ENCODE assay signal across 11 mouse cellular contexts in the genomic region with DNA sequence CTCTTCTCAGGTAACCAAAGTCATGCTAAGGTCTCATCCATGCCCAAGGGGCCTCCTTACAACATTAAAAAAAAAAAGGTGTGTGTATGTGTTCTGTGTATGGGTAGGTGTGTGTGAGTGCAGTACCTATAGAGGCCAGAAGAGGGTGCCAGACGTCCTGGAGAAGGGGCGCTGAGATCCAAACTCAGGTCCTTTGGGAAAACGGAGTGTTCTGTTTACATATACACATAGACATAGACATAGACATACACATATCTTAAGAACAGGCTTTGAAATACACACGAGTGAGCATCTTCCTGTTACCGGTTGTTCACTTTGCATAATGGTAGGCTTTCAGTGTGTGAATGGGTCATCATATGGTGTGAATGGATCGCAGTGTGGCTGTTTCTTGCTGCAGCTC. TPM values are rescaled to one million over a fixed set of nuclear protein-coding genes. Genes with fewer than 3 reads are reported as not detected.
DNase-seq lines count a peak whose midpoint lies in the region; ATAC-seq and TF ChIP-seq lines count a peak whose summit lies in the region.
"Had no signal": no experiment of that assay in that cellular context is flagged by ENCODE, and none has a peak within 500 bp of the region (broad histone marks: within the 10 kb centered on the region; RNA-seq: fewer than 3 reads in every experiment).

No protein-coding gene starts in this region.

- H3K27me3 ChIP-seq in cerebellum, adult 2 months (ENCODE audit: control insufficient read depth, insufficient read depth, low read length): no peaks in the 10 kb centered on the region
- no peaks in the 10 kb centered on the region for H3K27me3 ChIP-seq in liver, adult 2 months (ENCODE audit: control insufficient read depth, insufficient read depth, low read length)
- H3K27me3 ChIP-seq in liver, embryonic 12.5 days (replicated peaks): no peaks in the 10 kb centered on the region
- H3K27me3 ChIP-seq in splenic B cell, adult 2 months (ENCODE audit: control insufficient read depth, insufficient read depth, low read length, poor library complexity, severe bottlenecking): no peaks in the 10 kb centered on the region
- H3K27me3 ChIP-seq: neural tube, embryonic 12.5 days had no signal

- no peak overlapping the region for H3K27ac ChIP-seq in cerebellum, adult 2 months (ENCODE audit: insufficient read depth, low read length)
- no peak overlapping the region for H3K27ac ChIP-seq in liver, adult 2 months (replicated peaks; ENCODE audit: insufficient read depth, low read depth, low read length)
- H3K27ac ChIP-seq in liver, embryonic 12.5 days: no peak overlapping the region
- H3K27ac ChIP-seq: neural tube, embryonic 12.5 days had no signal

- no peak for TF ChIP-seq POLR2A in cerebellum, adult 2 months (IDR thresholded peaks at IDR 0.05; ENCODE audit: borderline replicate concordance, insufficient read depth, low read length)
- TF ChIP-seq POLR2A in liver, adult 2 months (IDR thresholded peaks at IDR 0.05; ENCODE audit: extremely low read depth, insufficient read depth, low read length): no peak

- 95% methylated on average over 6 of the region's 6 CpGs for WGBS in cerebellum, adult 2 months
- 94% methylated on average over 6 of the region's 6 CpGs for WGBS in liver, adult 2 months
- WGBS in liver, embryonic 12.5 days (ENCODE audit: insufficient replicate concordance): 89% methylated on average over 6 of the region's 6 CpGs

- no peak for ATAC-seq in liver, embryonic 12.5 days

- H3K9me3 ChIP-seq in liver, embryonic 12.5 days (replicated peaks): peaks cover 5% of the 10 kb centered on the region; the same call in 1 of the 2 replicates
- H3K9me3 ChIP-seq: neural tube, embryonic 12.5 days had no signal

- no peak overlapping the region for H3K4me3 ChIP-seq in cerebellum, adult 2 months (replicated peaks; ENCODE audit: insufficient read depth, low read depth, low read length)
- no peak overlapping the region for H3K4me3 ChIP-seq in liver, adult 2 months (ENCODE audit: insufficient read depth, low read depth, low read length)
- no peak overlapping the region for H3K4me3 ChIP-seq in liver, embryonic 12.5 days
- H3K4me3 ChIP-seq: neural tube, embryonic 12.5 days had no signal

- H3K9ac ChIP-seq in liver, adult 2 months (ENCODE audit: low read depth, low read length): no peak overlapping the region
- H3K9ac ChIP-seq in liver, embryonic 12.5 days: no peak overlapping the region
- H3K9ac ChIP-seq: neural tube, embryonic 12.5 days had no signal

- peak; percentile 17; the same call in 1 of the 2 replicates for TF ChIP-seq CTCF in cerebellum, adult 2 months (IDR thresholded peaks at IDR 0.05; ENCODE audit: borderline replicate concordance, insufficient read depth, low read depth, low read length)
- peak; percentile 53 for TF ChIP-seq CTCF in liver, adult 2 months (IDR thresholded peaks at IDR 0.05; ENCODE audit: low read depth, low read length)

- peaks cover 5% of the 10 kb centered on the region for H3K4me1 ChIP-seq in cerebellum, adult 2 months (ENCODE audit: control insufficient read depth, insufficient read depth, low read length)
- peaks cover 9% of the 10 kb centered on the region; the same call in 1 of the 2 replicates for H3K4me1 ChIP-seq in liver, adult 2 months (ENCODE audit: control insufficient read depth, insufficient read depth, low read length)
- peaks cover 31% of the 10 kb centered on the region for H3K4me1 ChIP-seq in liver, embryonic 12.5 days

- DNase-seq in cerebellum, adult 2 months: no peak
- no peak for DNase-seq in cerebellum, adult 9-11 months
- DNase-seq in liver, adult 2 months (ENCODE audit: extremely low read depth, low read depth, low spot score): no peak
- peak; percentile 16 for DNase-seq in thymus, postnatal 25 days
- DNase-seq in thymus, postnatal 14 days: no peak
- DNase-seq in splenic B cell, adult 2 months (ENCODE audit: low read depth, low spot score): peak; percentile 41
- DNase-seq in neural tube, embryonic 10.5 days (ENCODE audit: extremely low spot score, low spot score): no peak
- DNase-seq: adrenal gland, adult 2 months; embryo, embryonic 11 days had no signal

- no peaks in the 10 kb centered on the region for H3K36me3 ChIP-seq in liver, adult 2 months (ENCODE audit: control insufficient read depth, insufficient read depth, low read length)
- peaks cover 18% of the 10 kb centered on the region for H3K36me3 ChIP-seq in liver, embryonic 12.5 days
- no peaks in the 10 kb centered on the region for H3K36me3 ChIP-seq in splenic B cell, adult 2 months (ENCODE audit: control insufficient read depth, insufficient read depth, low read length, poor library complexity, severe bottlenecking)

- no peak overlapping the region for H3K4me2 ChIP-seq in liver, embryonic 12.5 days
- H3K4me2 ChIP-seq: neural tube, embryonic 12.5 days had no signal

- H3K79me2 ChIP-seq in liver, adult 2 months (ENCODE audit: control insufficient read depth, insufficient read depth, low read length): peaks cover 15% of the 10 kb centered on the region; the same call in 1 of the 2 replicates

RNA-seq across cellular contexts. Expression of a gene that starts 1.8 kb away (rescaled TPM):
- 301 and 310 TPM in 2 replicates for polyA plus RNA-seq in cerebellum, adult 2 months (2012; rRNA removed)
- total RNA-seq in liver, adult 2 months (2014; rRNA removed): 59.6 and 108 TPM in 2 replicates
- 170 and 226 TPM in 2 replicates for polyA plus RNA-seq in liver, adult 2 months (2012; rRNA removed)
- 138 and 146 TPM in 2 replicates for polyA plus RNA-seq in liver, embryonic 12.5 days (2016; fragmentation: Nextera tagmentation; extraction: Ambion mirVana)

RNA-seq across cellular contexts. Expression of a gene that starts 1.9 kb away (rescaled TPM):
- 33.8 and 37.7 TPM in 2 replicates for polyA plus RNA-seq in cerebellum, adult 2 months (2012; rRNA removed)
- 0.47 TPM in 1 of 2 replicates, not detected in the other for total RNA-seq in liver, adult 2 months (2014; rRNA removed)
- not detected in 2 replicates for polyA plus RNA-seq in liver, adult 2 months (2012; rRNA removed)
- 5.1 TPM in 1 of 2 replicates, not detected in the other for polyA plus RNA-seq in liver, embryonic 12.5 days (2016; fragmentation: Nextera tagmentation; extraction: Ambion mirVana)
- polyA plus RNA-seq: adrenal gland, adult 2 months had no signal

RNA-seq across cellular contexts. Expression of a gene that starts 18.0 kb away (rescaled TPM):
- 37.5 and 39.5 TPM in 2 replicates for polyA plus RNA-seq in cerebellum, adult 2 months (2012; rRNA removed)
- 21.6 and 22.3 TPM in 2 replicates for total RNA-seq in liver, adult 2 months (2014; rRNA removed)
- polyA plus RNA-seq in liver, adult 2 months (2012; rRNA removed): 30.4 and 34.2 TPM in 2 replicates
- polyA plus RNA-seq in liver, embryonic 12.5 days (2016; fragmentation: Nextera tagmentation; extraction: Ambion mirVana): 55.7 and 59.9 TPM in 2 replicates

RNA-seq across cellular contexts. Expression of a gene that starts 22.6 kb away (rescaled TPM):
- 113 and 118 TPM in 2 replicates for polyA plus RNA-seq in cerebellum, adult 2 months (2012; rRNA removed)
- 146 and 168 TPM in 2 replicates for total RNA-seq in liver, adult 2 months (2014; rRNA removed)
- 218 and 238 TPM in 2 replicates for polyA plus RNA-seq in liver, adult 2 months (2012; rRNA removed)
- polyA plus RNA-seq in liver, embryonic 12.5 days (2016; fragmentation: Nextera tagmentation; extraction: Ambion mirVana): 68.8 and 72.8 TPM in 2 replicates

Comparison
In these comparisons a context has a peak if more than half of its experiments do, and no peak if none do; other contexts are left out.
1. DNase-seq: peak in thymus, postnatal 25 days (single experiment) and splenic B cell, adult 2 months (single experiment); none in cerebellum, adult 2 months (0 of 2), cerebellum, adult 9-11 months (single experiment), liver, adult 2 months (single experiment), thymus, postnatal 14 days (single experiment) and neural tube, embryonic 10.5 days (single experiment).